Mouse (Mus musculus): ENCODE data around the gene Fam206a. TPM values are rescaled to one million over a fixed set of nuclear protein-coding genes. Genes with fewer than 3 reads are reported as not detected.

Fam206a gene
- polyA plus RNA-seq (2017; shearing (Covaris generic)): 27.6 TPM

GRCm38 (mm10) chr4:56801907-56802668 is at the start of gene Fam206a, which contains the start of gene Elp1:
Fam206a (plus strand) TSS chr4:56802345.
Elp1 (minus strand) TSS chr4:56802331.

Other genes with a start within 250 kb of the Fam206a start
- gene Gm26657, start 62.3 kb upstream of the Fam206a start, polyA plus RNA-seq (2017; shearing (Covaris generic)): not detected
- not detected for gene Actl7b, start 60.9 kb upstream of the Fam206a start, polyA plus RNA-seq (2017; shearing (Covaris generic))
- not detected for gene Actl7a, start 58.9 kb upstream of the Fam206a start, polyA plus RNA-seq (2017; shearing (Covaris generic))
- 34.4 TPM for gene Elp1, start within 50 bp of the Fam206a start, polyA plus RNA-seq (2017; shearing (Covaris generic))
- gene Ctnnal1, start 62.8 kb downstream of the Fam206a start, polyA plus RNA-seq (2017; shearing (Covaris generic)): 0.97 TPM
- 2.3 TPM for gene Tmem245, start 145.1 kb downstream of the Fam206a start, polyA plus RNA-seq (2017; shearing (Covaris generic))
- gene Frrs1l, start 188.0 kb downstream of the Fam206a start, polyA plus RNA-seq (2017; shearing (Covaris generic)): not detected

All from activated CD4-positive, CD25-positive, alpha-beta regulatory T cell, adult 9 weeks (primary cell).